Mouse (Mus musculus): ENCODE results near the gene Tff2. TPM values are rescaled to one million over a fixed set of nuclear protein-coding genes. Genes with fewer than 3 reads are reported as not detected.

The Tff2 gene
- polyA plus RNA-seq, 1 experiment from 2014 or later = not detected

GRCm38 (mm10) chr17:31152512-31152911 is 8.4 kb upstream of the Tff2 start:
- WGBS = 31% methylated on average over 5 of the region's 5 CpGs

GRCm38 (mm10) chr17:31145998-31146397 is 1.9 kb upstream of the Tff2 start:
- DNase-seq (no peak), ATAC-seq (ENCODE audit: low FRiP score, low TSS enrichment) (no peak)
- WGBS = 86% methylated on average over 9 of the region's 9 CpGs
- Histone ChIP-seq H3K27ac (replicated peaks; ENCODE audit: low read depth, low read length) (no peak overlapping the region), H3K27me3 (ENCODE audit: control insufficient read depth, insufficient read depth, low read length) (no peaks in the 10 kb centered on the region), H3K4me2 (ENCODE audit: low read length) (no peak overlapping the region), H3K9ac (replicated peaks; ENCODE audit: low read length) (no peak overlapping the region), H3K9me3 (ENCODE audit: control insufficient read depth, low read length) (peaks cover 3% of the 10 kb centered on the region; the same call in 1 of the 2 replicates), H3K4me3 (replicated peaks; ENCODE audit: low read depth, low read length) (no peak overlapping the region), H3K4me1 (ENCODE audit: control insufficient read depth, insufficient read depth, low read length) (no peaks in the 10 kb centered on the region), H3K36me3 (ENCODE audit: control insufficient read depth, insufficient read depth, low read length) (no peaks in the 10 kb centered on the region)

More at GRCm38 (mm10) chr17:31152512-31152911, 8.4 kb upstream of the Tff2 start:
- H3K36me3 ChIP-seq (ENCODE audit: control insufficient read depth, insufficient read depth, low read length) = no peaks in the 10 kb centered on the region
- H3K4me3 ChIP-seq (replicated peaks; ENCODE audit: low read depth, low read length) = no peak overlapping the region
- H3K4me1 ChIP-seq (ENCODE audit: control insufficient read depth, insufficient read depth, low read length) = no peaks in the 10 kb centered on the region
- no peak overlapping the region for H3K4me2 ChIP-seq (ENCODE audit: low read length)
- ATAC-seq (ENCODE audit: low FRiP score, low TSS enrichment) (no peak), DNase-seq (no peak)
- H3K27me3 ChIP-seq (ENCODE audit: control insufficient read depth, insufficient read depth, low read length) = no peaks in the 10 kb centered on the region
- H3K27ac ChIP-seq (replicated peaks; ENCODE audit: low read depth, low read length) = no peak overlapping the region
- H3K9ac ChIP-seq (replicated peaks; ENCODE audit: low read length) = no peak overlapping the region
- H3K9me3 ChIP-seq (ENCODE audit: control insufficient read depth, low read length) = peaks cover 3% of the 10 kb centered on the region; the same call in 1 of the 2 replicates

DNA sequence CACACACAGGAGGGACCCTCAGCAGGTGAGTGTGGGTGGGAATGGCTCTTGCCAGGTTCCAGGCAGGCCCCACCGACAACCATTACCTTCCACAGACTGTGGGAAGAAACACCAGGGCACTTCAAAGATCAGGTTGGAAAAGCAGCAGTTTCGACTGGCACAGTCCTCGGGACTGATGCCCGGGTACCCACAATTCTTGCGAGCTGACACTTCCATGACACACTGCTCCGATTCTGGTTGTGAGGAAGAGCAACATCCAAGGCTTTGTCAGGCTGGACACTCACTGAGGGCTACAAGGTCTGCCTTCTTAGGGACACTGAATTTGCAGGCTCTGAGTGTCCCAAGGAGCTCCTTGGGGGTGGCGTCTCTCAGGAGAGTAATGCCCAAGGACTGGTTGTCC is 2.0 kb downstream of the Tff2 start:
- H3K4me1 ChIP-seq (ENCODE audit: control insufficient read depth, insufficient read depth, low read length) = no peaks in the 10 kb centered on the region
- ATAC-seq (ENCODE audit: low FRiP score, low TSS enrichment) = no peak

GRCm38 (mm10) chr17:31138398-31138797 is 5.7 kb downstream of the Tff2 start:
- H3K9ac ChIP-seq (replicated peaks; ENCODE audit: low read length) = no peak overlapping the region
- ATAC-seq (ENCODE audit: low FRiP score, low TSS enrichment) (no peak), DNase-seq (peak; percentile 86)
- H3K36me3 ChIP-seq (ENCODE audit: control insufficient read depth, insufficient read depth, low read length) = no peaks in the 10 kb centered on the region
- no peaks in the 10 kb centered on the region for H3K9me3 ChIP-seq (ENCODE audit: control insufficient read depth, low read length)
- H3K27ac ChIP-seq (replicated peaks; ENCODE audit: low read depth, low read length) = no peak overlapping the region
- H3K4me1 ChIP-seq (ENCODE audit: control insufficient read depth, insufficient read depth, low read length) = no peaks in the 10 kb centered on the region
- H3K4me3 ChIP-seq (replicated peaks; ENCODE audit: low read depth, low read length) = no peak overlapping the region
- H3K27me3 ChIP-seq (ENCODE audit: control insufficient read depth, insufficient read depth, low read length) = no peaks in the 10 kb centered on the region
- WGBS = 27% methylated on average over 5 of the region's 5 CpGs
- H3K4me2 ChIP-seq (ENCODE audit: low read length) = no peak overlapping the region

More for the DNA sequence above, 2.0 kb downstream of the Tff2 start:
- WGBS = 91% methylated on average over 7 of the region's 7 CpGs
- H3K36me3 ChIP-seq (ENCODE audit: control insufficient read depth, insufficient read depth, low read length) = no peaks in the 10 kb centered on the region
- no peak overlapping the region for H3K27ac ChIP-seq (replicated peaks; ENCODE audit: low read depth, low read length)
- H3K4me3 ChIP-seq (replicated peaks; ENCODE audit: low read depth, low read length) = no peak overlapping the region
- no peaks in the 10 kb centered on the region for H3K27me3 ChIP-seq (ENCODE audit: control insufficient read depth, insufficient read depth, low read length)
- DNase-seq = no peak
- H3K9ac ChIP-seq (replicated peaks; ENCODE audit: low read length) = no peak overlapping the region
- no peaks in the 10 kb centered on the region for H3K9me3 ChIP-seq (ENCODE audit: control insufficient read depth, low read length)
- H3K4me2 ChIP-seq (ENCODE audit: low read length) = no peak overlapping the region

DNA sequence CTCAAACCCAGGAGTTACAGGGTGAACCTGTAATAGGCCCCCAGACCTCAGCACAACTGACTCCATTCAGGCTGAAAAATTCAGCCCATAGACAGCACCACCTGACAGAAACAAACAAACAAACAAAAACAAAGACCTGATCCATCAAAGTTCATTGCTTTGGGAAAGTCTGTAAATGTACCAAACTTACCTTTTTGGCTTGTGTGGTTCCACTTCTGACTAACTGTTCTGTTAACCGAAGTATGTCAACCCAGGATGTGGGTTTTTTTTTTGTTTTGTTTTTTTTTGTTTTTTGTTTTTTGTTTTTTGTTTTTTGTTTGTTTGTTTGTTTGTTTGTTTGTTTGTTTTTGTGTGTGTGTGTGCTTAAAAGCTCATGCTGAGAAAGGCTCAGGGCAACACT is 7.3 kb downstream of the Tff2 start:
- no peak overlapping the region for H3K27ac ChIP-seq (replicated peaks; ENCODE audit: low read depth, low read length)
- no peaks in the 10 kb centered on the region for H3K9me3 ChIP-seq (ENCODE audit: control insufficient read depth, low read length)
- no peaks in the 10 kb centered on the region for H3K27me3 ChIP-seq (ENCODE audit: control insufficient read depth, insufficient read depth, low read length)
- no peaks in the 10 kb centered on the region for H3K4me1 ChIP-seq (ENCODE audit: control insufficient read depth, insufficient read depth, low read length)
- no peak overlapping the region for H3K4me2 ChIP-seq (ENCODE audit: low read length)
- H3K4me3 ChIP-seq (replicated peaks; ENCODE audit: low read depth, low read length) = no peak overlapping the region
- DNase-seq (no peak), ATAC-seq (ENCODE audit: low FRiP score, low TSS enrichment) (no peak)
- H3K9ac ChIP-seq (replicated peaks; ENCODE audit: low read length) = no peak overlapping the region
- 89% methylated on average over 1 of the region's 1 CpGs for WGBS
- no peaks in the 10 kb centered on the region for H3K36me3 ChIP-seq (ENCODE audit: control insufficient read depth, insufficient read depth, low read length)

GRCm38 (mm10) chr17:31136291-31136690 is 7.8 kb downstream of the Tff2 start:
- no peaks in the 10 kb centered on the region for H3K27me3 ChIP-seq (ENCODE audit: control insufficient read depth, insufficient read depth, low read length)
- H3K4me3 ChIP-seq (replicated peaks; ENCODE audit: low read depth, low read length) = no peak overlapping the region
- no peaks in the 10 kb centered on the region for H3K4me1 ChIP-seq (ENCODE audit: control insufficient read depth, insufficient read depth, low read length)
- no peaks in the 10 kb centered on the region for H3K36me3 ChIP-seq (ENCODE audit: control insufficient read depth, insufficient read depth, low read length)
- no peak for ATAC-seq (ENCODE audit: low FRiP score, low TSS enrichment)
- H3K9me3 ChIP-seq (ENCODE audit: control insufficient read depth, low read length) = no peaks in the 10 kb centered on the region
- DNase-seq = no peak
- H3K4me2 ChIP-seq (ENCODE audit: low read length) = no peak overlapping the region
- no peak overlapping the region for H3K9ac ChIP-seq (replicated peaks; ENCODE audit: low read length)
- H3K27ac ChIP-seq (replicated peaks; ENCODE audit: low read depth, low read length) = no peak overlapping the region
- WGBS = 69% methylated on average over 3 of the region's 3 CpGs

GRCm38 (mm10) chr17:31134913-31135312 is 9.2 kb downstream of the Tff2 start:
- no peaks in the 10 kb centered on the region for H3K36me3 ChIP-seq (ENCODE audit: control insufficient read depth, insufficient read depth, low read length)
- H3K27me3 ChIP-seq (ENCODE audit: control insufficient read depth, insufficient read depth, low read length) = no peaks in the 10 kb centered on the region
- no peak overlapping the region for H3K4me3 ChIP-seq (replicated peaks; ENCODE audit: low read depth, low read length)
- WGBS = 78% methylated on average over 6 of the region's 6 CpGs
- H3K4me1 ChIP-seq (ENCODE audit: control insufficient read depth, insufficient read depth, low read length) = no peaks in the 10 kb centered on the region
- no peaks in the 10 kb centered on the region for H3K9me3 ChIP-seq (ENCODE audit: control insufficient read depth, low read length)
- no peak for ATAC-seq (ENCODE audit: low FRiP score, low TSS enrichment)
- no peak for DNase-seq
- H3K9ac ChIP-seq (replicated peaks; ENCODE audit: low read length) = no peak overlapping the region
- no peak overlapping the region for H3K27ac ChIP-seq (replicated peaks; ENCODE audit: low read depth, low read length)
- no peak overlapping the region for H3K4me2 ChIP-seq (ENCODE audit: low read length)

DNA sequence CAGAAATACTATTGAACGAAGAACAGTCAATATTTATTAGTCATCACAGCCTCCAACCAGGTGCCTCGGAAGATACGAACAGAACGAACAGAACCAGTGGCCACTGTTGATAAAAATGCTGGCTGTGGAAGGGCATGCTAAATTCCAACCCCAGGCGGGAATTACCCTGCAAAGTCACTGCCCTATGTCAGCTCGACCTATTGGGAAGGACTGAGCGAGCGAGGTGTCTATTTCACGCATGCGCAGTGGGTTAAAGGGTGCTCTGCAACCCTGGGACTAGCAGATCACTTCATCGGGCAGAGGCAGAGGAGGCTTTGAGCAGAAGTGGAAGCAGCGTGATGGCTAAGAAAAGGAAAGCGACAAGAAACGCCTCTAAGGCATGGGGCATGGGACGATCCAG is 10.3 kb downstream of the Tff2 start:
- 0 out of 2 replicates have a peak, but pooled peaks cover 5% of the 10 kb centered on the region for H3K4me1 ChIP-seq (ENCODE audit: control insufficient read depth, insufficient read depth, low read length)
- H3K4me2 ChIP-seq (ENCODE audit: low read length) = no peak overlapping the region
- H3K27ac ChIP-seq (replicated peaks; ENCODE audit: low read depth, low read length) = no peak overlapping the region
- H3K27me3 ChIP-seq (ENCODE audit: control insufficient read depth, insufficient read depth, low read length) = no peaks in the 10 kb centered on the region
- no peak overlapping the region for H3K9ac ChIP-seq (replicated peaks; ENCODE audit: low read length)
- DNase-seq = no peak
- no peaks in the 10 kb centered on the region for H3K9me3 ChIP-seq (ENCODE audit: control insufficient read depth, low read length)
- no peaks in the 10 kb centered on the region for H3K36me3 ChIP-seq (ENCODE audit: control insufficient read depth, insufficient read depth, low read length)
- ATAC-seq (ENCODE audit: low FRiP score, low TSS enrichment) = no peak
- H3K4me3 ChIP-seq (replicated peaks; ENCODE audit: low read depth, low read length) = no peak overlapping the region
- 87% methylated on average over 15 of the region's 15 CpGs for WGBS

- Histone ChIP-seq H3K4me1 (ENCODE audit: control insufficient read depth, insufficient read depth, low read length) (0 out of 2 replicates have a peak, but pooled peaks cover 5% of the 10 kb centered on the region), H3K9ac (replicated peaks; ENCODE audit: low read length) (no peak overlapping the region), H3K4me3 (replicated peaks; ENCODE audit: low read depth, low read length) (no peak overlapping the region), H3K27ac (replicated peaks; ENCODE audit: low read depth, low read length) (no peak overlapping the region), H3K36me3 (ENCODE audit: control insufficient read depth, insufficient read depth, low read length) (no peaks in the 10 kb centered on the region), H3K9me3 (ENCODE audit: control insufficient read depth, low read length) (no peaks in the 10 kb centered on the region), H3K4me2 (ENCODE audit: low read length) (no peak overlapping the region), H3K27me3 (ENCODE audit: control insufficient read depth, insufficient read depth, low read length) (no peaks in the 10 kb centered on the region)
- 85% methylated on average over 10 of the region's 10 CpGs for WGBS
- no peak for DNase-seq
- ATAC-seq (ENCODE audit: low FRiP score, low TSS enrichment) = no peak
Measured at GRCm38 (mm10) chr17:31131269-31131821, 12.7 kb downstream of the Tff2 start.

Data from midbrain, embryonic 14.5 days (tissue).